Mouse (Mus musculus) frontal cortex, adult (tissue): ENCODE results near the gene Olfr1291-ps1.

Experiments
- ATAC-seq: cut with Nextera tagmentation; 2 replicates; pipeline ENCODE4 v1.9.2; 2017; ENCODE audit warnings: mild to moderate bottlenecking, moderate library complexity, mixed read lengths; ENCODE audit not compliant: low TSS enrichment

Olfr1291-ps1 gene

DNA sequence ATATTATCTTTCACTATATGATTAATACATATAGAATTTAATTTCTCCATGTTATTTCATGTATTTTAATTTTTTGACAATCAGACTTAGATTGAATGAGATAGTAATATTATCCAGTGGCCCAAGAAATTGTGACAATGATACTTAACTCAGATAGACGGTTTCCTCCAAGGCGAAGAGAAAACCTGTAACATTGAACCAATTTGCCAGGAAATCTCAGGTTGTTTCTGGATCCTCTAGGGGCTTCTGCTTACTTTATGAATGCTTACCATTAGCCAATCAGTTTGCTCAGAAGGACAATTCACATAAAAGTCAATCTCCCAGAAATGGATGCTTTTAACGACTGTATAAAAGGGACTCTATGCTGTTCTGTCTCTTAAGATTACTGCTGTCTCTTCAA lies at the start of gene Olfr1291-ps1:
TSS of gene Olfr1291-ps1 (plus strand) at position 301 of the 400 bp plus-strand sequence.
- no peak for ATAC-seq

DNA sequence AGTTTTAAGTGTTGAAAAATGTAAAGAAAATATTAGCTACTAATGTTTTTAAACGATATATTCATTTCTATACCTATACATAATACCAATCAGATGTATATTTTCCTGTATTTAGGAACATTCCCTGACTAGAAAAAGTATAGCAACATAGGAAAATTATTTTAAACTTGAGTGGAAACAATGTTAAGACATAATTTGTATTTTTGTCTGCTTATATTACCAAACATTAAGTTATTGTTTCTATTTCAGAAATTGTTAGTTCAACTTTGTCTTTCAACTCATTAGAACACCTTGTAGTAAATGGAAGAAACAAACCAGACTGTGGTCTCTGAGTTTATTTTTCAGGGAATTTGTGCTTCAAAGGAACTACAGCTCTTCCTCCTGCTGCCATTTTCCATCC lies 48.1 kb upstream of the Olfr1291-ps1 start, which contains the start of gene Olfr1287:
TSS of gene Olfr1287 (plus strand) at position 301 of the 400 bp plus-strand sequence.
- no peak for ATAC-seq

DNA sequence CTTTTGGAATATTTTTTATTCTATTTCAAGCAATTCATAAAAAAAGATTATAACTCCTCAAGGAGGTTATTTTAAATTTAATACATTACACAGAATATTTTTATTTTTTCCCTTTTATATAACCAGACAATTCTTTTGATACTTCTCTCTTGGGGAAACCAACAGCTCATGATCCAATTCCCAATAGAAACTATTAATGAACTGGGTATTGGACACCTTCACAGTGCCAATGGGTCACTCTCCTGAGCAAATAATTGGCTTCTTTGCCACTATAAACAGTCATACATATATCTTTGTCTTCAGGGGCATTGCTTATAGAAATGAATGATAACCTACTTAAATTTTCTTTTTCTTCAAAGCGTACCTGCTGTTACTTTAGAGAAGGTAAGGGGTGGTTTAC lies 23.2 kb upstream of the Olfr1291-ps1 start, which contains the start of gene Olfr1288:
TSS of gene Olfr1288 (plus strand) at position 301 of the 400 bp plus-strand sequence.
- no peak for ATAC-seq

DNA sequence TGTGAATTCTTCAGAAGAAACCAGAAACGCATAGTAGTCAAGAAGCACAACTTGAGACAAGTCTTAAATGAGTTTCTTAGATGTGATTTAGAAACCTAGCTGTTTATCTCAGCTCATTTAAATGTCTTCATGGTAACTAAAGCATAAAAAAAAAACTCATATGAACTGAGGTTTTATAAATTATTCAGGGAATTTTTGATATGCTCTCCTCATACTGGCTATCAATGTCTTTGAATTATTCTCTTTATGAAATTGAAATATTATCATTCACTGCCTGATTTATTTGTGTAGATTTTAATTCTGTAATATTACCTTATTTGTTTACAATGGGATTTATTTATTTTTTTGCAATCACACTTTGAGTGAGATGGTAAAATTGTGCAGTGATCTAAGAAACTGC lies 16.5 kb upstream of the Olfr1291-ps1 start, which contains the start of gene Olfr1289:
TSS of gene Olfr1289 (plus strand) at position 301 of the 400 bp plus-strand sequence.
- ATAC-seq, result no peak

DNA sequence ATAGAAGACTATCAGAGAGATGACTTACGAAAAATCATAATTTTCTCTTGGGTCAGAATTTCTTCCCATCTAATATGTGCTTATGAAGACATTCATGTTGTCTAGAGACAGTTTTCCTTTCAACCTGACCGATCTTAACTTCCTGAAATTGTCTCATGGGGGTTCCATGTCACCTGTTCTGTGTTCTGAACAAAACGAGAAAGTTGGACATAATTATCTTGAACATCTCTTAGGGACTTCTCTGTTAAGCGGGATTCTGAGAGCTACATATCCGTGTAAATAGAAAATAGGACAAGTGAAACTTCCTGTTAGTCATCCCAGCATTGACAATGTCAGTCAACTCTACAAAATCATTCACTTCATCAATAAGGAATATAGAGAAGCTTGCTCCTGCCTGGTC lies 3.3 kb upstream of the Olfr1291-ps1 start, which contains the start of gene Olfr1290:
TSS of gene Olfr1290 (minus strand) at position 101 of the 400 bp plus-strand sequence.
- ATAC-seq, result no peak

DNA sequence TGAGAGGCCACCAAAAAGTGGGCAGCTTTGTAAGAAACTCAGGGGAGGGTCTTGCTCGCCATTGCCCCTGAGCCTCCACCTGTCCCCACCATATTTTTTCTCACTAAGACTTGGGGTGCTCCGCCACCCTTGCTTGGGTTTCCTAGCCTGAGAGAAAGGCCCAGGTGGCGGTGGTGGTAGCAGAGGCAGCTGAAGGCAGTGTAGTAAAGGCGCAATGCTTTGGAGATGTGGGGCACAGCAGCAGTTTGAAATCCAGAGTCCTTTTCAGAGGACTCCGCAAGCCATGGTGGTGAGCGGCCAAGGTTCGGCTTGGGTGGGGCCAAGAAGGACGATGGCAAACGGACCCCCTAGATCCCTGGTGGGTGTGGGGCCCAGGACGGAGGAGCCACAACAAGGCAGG lies 20.5 kb downstream of the Olfr1291-ps1 start:
- no peak for ATAC-seq

DNA sequence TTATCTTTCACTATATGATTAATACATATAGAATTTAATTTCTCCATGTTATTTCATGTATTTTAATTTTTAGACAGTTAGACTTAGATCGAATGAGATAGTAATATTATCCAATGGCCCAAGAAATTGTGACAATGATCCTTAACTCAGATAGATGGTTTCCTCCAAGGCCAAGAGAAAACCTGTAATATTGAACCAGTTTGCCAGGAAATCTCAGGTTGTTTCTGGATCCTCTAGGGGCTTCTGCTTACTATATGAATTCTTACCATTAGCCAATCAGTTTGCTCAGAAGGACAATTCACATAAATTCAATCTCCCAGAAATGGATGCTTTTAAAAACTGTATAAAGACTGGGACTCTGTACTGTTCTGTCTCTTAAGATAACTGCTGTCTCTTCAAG lies 27.9 kb downstream of the Olfr1291-ps1 start, which contains the start of gene Olfr1293-ps:
TSS of gene Olfr1293-ps (plus strand) at position 301 of the 400 bp plus-strand sequence.
- ATAC-seq, result no peak

DNA sequence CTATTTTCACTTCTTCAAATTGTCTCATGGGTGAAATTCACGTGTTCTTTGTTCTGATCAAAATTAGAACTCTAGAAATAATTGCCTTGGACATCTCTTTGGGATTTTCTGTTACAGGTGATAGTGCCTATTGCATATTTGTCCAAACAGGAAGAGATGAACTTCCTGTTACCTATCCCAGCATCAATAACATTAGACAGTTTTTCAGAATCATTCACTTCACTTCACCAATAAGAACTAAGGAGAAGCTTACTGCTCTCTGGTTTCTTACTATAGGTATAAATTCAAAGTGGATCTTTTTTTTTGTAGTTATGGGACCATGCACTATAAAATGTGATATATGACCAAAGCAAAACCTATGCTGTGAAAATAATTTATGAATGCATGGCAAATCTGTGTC lies 43.2 kb downstream of the Olfr1291-ps1 start, which contains the start of gene Olfr1294:
TSS of gene Olfr1294 (minus strand) at position 101 of the 400 bp plus-strand sequence.
- ATAC-seq, result no peak
